Mouse (Mus musculus): Measurements from ENCODE around the gene Atat1. TPM values are rescaled to one million over a fixed set of nuclear protein-coding genes. Genes with fewer than 3 reads are reported as not detected.
A peak's percentile ranks its signal among the peaks of the same experiment; 100 is the strongest.

Atat1 gene
- total RNA-seq, 2 experiments from 2014 or later: 43.9 to 44.5 TPM

DNA sequence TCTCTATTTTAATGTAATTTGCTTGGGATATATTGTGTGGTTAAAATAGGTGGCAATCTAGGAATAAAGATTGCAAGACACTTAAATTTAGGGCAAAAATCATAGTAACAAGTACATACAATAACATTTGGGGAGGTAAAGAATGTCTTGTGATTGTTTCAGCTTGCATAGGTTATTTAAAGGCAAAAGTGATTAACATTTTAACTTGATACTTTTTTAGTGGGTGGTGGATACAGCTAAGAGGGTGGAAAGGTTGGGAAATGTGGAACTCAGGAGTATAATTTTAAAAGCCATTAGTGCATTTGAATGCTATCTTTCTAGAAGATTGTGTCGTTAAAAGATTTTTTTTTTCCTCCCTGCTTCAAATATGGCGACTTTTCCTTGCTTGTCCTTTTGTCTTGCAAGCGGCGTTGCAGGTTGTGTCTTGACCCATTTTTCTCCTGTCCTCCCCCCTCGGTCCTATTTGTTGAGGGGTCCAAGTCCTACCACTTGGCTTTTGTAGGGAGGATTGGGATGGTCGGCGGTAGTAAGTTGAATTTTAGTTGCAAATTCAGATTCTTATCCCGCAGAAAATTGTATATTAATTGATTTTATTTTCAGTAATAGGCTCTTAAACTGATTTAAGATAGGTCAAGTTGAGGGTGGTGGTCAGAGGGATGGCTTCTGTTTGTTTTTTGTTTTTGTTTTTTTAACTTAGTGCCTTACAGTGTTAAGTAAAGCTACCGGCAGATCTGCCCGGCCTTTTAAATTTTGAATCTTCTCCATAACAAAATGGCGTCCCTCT, 8.6 kb upstream of the Atat1 start:
- peak in 1 of 2 experiments; percentile 28 for DNase-seq (ENCODE audit: low spot score in 2 of 2)

GRCm38 (mm10) chr17:35917463-35918251, 7.8 kb upstream of the Atat1 start:
- DNase-seq (ENCODE audit: low spot score in 2 of 2): peak in 1 of 2 experiments; percentile 18

DNA sequence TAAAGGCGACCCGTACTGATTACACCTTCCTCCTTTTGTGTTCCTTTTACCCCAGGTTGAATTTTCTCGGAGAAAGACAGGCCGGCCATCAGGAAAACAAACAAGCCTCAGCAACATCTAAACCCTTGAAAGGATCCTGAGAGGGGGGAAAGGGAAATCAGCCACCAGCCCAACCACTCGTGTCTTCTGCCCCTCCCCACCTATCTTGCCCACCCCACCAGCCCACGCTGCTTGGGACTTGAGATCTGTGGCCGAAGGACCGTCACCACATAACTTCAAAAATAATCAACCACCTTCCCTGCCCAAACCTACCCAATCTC, 7.2 kb upstream of the Atat1 start:
- DNase-seq (ENCODE audit: low spot score in 2 of 2): peak in 1 of 2 experiments; percentile 44

DNA sequence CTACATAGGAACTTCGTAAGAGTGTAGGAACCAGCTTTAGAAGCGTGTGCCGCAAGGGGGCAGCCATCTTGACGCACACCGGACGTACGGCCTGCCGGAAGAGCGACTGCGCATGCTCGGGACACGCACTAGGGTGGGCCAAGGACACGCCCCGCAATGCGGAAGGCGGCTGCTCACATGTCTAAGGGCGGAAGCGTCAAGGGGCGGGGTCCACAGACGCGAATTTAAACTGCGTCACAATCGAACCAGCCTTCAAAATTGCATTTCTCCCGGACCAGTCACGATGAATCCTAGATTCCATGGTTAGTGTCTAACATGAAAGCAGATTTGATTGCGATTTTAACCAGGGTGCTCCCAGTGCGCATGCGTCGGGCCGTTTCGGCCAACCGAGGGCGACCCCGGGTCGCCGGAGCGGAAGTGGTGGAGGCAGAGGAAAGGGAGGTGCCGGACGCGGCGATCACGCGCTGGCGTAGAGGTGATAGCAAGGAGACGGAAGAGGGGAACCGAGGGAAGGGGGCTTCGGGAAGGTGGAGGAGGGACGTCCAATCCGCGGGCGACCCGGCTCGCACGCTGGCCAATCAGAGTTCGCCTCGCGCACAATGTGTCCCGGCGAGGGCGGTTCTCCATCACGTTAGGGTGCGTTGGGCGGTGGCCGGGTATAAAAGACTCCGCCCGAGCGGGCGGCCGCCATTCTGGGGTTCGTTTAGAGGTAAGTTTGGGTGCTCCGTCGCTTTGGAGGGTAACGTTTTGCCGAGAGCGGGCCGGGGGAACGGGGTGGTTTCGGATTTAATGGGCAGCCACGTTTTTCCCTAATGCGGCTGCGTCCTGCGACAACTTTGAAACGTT, 6.6 kb upstream of the Atat1 start, which contains the start of the genes Mrps18b and Ppp1r10:
Mrps18b (minus strand) TSS at position 93 of the 846 bp plus-strand sequence.
Ppp1r10 (plus strand) TSS at position 138 of the 846 bp plus-strand sequence.
- peak; percentile 97 to 98 for DNase-seq (ENCODE audit: low spot score in 2 of 2)

GRCm38 (mm10) chr17:35915538-35916296, 5.8 kb upstream of the Atat1 start:
- DNase-seq (ENCODE audit: low spot score in 2 of 2): no peak

DNA sequence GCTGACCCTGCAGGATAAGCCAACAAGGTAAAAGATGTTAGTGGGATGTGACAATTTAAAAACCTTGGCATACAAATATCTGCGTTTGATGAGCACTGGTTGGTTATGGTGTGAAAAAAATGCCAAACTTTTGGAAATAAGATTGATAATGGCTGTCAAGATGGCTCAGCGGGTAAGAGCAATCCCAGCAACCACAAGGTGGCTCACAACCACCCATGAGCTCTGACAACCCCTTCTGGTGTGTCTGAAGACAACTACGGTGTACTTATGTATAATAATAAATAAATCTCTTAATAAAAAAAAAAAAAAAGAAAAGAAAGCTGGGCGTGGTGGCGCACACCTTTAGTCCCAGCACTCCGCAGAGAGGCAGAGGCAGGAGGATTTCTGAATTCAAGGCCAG, 5.1 kb upstream of the Atat1 start:
- DNase-seq (ENCODE audit: low spot score in 2 of 2): no peak

- no peak for DNase-seq (ENCODE audit: low spot score in 2 of 2)
Measured at GRCm38 (mm10) chr17:35909186-35909918, 523 bp downstream of the Atat1 start.

GRCm38 (mm10) chr17:35907609-35908008, 2.3 kb downstream of the Atat1 start:
- DNase-seq (ENCODE audit: low spot score in 2 of 2): no peak

GRCm38 (mm10) chr17:35905587-35905986, 4.3 kb downstream of the Atat1 start:
- DNase-seq (ENCODE audit: low spot score in 2 of 2): no peak

GRCm38 (mm10) chr17:35903992-35904355, 5.9 kb downstream of the Atat1 start:
- DNase-seq (ENCODE audit: low spot score in 2 of 2): no peak

DNA sequence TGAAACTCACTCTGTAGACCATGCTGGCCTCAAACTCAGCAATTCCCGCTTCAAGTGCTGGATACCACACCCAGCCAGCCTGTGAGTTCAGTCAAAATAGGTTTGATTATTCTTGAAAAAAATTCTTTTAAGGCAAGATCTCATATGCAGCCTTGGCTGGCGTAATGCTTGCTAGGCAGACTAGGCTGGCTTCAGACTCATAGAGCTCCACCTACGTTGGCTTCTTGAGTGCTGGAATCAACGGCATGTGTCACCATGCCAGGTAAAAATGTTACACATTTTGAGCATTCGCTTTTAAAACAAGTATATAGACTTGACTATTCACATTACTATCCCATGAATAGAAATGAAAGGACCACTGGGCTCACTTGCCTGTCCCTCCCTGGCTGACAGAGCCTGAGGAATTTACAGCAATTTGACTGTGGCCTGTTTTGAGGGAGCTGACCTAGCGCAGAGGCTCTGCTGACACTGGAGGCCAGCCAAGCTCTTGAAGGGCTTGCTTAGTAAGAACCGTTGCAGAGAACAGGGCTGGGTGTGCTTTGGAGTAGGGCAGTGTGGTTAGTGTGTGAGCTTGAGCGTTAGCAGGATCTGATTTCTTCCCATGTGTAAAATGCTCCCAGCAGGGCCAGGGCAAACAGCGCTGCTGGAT, 6.4 kb downstream of the Atat1 start:
- no peak for DNase-seq (ENCODE audit: low spot score in 2 of 2)

DNA sequence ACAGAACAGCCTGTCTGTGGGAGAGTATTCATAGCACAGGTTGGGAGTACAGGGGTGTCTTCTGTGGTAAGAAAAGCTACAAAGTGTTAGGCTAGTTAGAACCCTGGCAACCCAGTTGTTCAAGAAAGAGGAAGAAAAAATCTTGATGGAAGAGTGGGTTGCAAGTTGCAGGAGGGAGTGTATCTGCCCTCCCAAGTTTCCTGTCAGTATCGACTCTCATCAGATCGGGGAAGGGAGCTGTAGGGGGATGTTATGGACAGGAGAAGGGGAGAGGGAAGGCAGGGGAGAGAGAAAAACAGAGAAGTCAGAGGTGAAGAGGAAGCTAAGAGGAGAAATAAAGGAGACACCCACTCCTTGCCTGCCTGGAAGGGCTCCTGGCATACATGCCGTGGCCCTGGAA, 9.2 kb downstream of the Atat1 start:
- DNase-seq (ENCODE audit: low spot score in 2 of 2): no peak

- DNase-seq (ENCODE audit: low spot score in 2 of 2): no peak
Measured at GRCm38 (mm10) chr17:35897644-35898573, 12.0 kb downstream of the Atat1 start.

- DNase-seq (ENCODE audit: low spot score in 2 of 2): peak; percentile 92 to 93
Measured at GRCm38 (mm10) chr17:35896781-35897643, 12.9 kb downstream of the Atat1 start, which contains the start of gene 2310061I04Rik. Gene 2310061I04Rik (minus strand): TSS chr17:35897431.

GRCm38 (mm10) chr17:35887725-35888124, 22.1 kb downstream of the Atat1 start:
- DNase-seq (ENCODE audit: low spot score in 2 of 2): no peak

- DNase-seq (ENCODE audit: low spot score in 2 of 2): no peak
Measured at GRCm38 (mm10) chr17:35883777-35884176, 26.1 kb downstream of the Atat1 start.

DNA sequence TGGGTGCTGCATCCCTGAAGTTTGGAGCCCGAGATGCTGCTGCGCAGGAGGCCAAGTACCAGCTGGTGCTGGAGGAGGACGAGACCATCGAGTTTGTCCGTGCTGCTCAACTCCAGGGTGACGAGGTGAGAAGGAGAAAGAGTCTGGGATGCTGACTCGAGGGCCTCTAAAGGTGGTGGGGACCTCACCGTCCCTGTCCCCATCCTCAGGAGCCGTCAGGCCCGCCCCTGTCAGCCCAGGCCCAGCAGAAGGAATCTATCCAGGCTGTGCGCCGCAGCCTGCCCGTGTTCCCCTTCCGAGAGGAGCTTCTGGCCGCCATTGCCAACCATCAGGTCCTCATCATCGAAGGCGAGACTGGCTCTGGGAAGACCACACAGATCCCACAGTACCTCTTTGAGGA, 27.0 kb downstream of the Atat1 start:
- no peak for DNase-seq (ENCODE audit: low spot score in 2 of 2)

Data from adrenal gland, adult 18-20 months (tissue).